Mouse (Mus musculus): ENCODE data around the gene Zfp414.

GRCm38 (mm10) chr17:33645073-33645472 is 16.2 kb downstream of the Zfp414 start:
- TF ChIP-seq CTCF (IDR thresholded peaks at IDR 0.05; ENCODE audit: low read depth, low read length), result no peak
- TF ChIP-seq POLR2A (IDR thresholded peaks at IDR 0.05; ENCODE audit: extremely low read depth, insufficient read depth, low read length), result no peak

Data from liver, adult 2 months (tissue).